Mouse (Mus musculus): ENCODE data around the gene Pmfbp1. TPM values are rescaled to one million over a fixed set of nuclear protein-coding genes. Genes with fewer than 3 reads are reported as not detected.
A peak's percentile ranks its signal among the peaks of the same experiment; 100 is the strongest.

Gene Pmfbp1
- polyA plus RNA-seq, 1 experiment, result not detected

GRCm38 (mm10) chr8:109563881-109564280 is 70.1 kb downstream of the Pmfbp1 start:
- no peak for TF ChIP-seq POLR2A (IDR thresholded peaks at IDR 0.05; ENCODE audit: control insufficient read depth, extremely low read depth, insufficient read depth, low read length, poor library complexity)
- TF ChIP-seq CTCF (IDR thresholded peaks at IDR 0.05; ENCODE audit: borderline replicate concordance, control insufficient read depth, extremely low read depth, insufficient read depth, low read length, poor library complexity), result no peak
- no peak overlapping the region for H3K27ac ChIP-seq (ENCODE audit: control insufficient read depth, insufficient read depth, low read length)
- WGBS, result 14% methylated on average over 2 of the region's 2 CpGs
- no peaks in the 10 kb centered on the region for H3K27me3 ChIP-seq (ENCODE audit: control insufficient read depth, insufficient read depth, low read length)
- no peak overlapping the region for H3K4me3 ChIP-seq (ENCODE audit: control insufficient read depth, insufficient read depth, low read length)
- peaks cover 38% of the 10 kb centered on the region for H3K36me3 ChIP-seq (ENCODE audit: control insufficient read depth, insufficient read depth, low read length)
- DNase-seq, result no peak
- H3K4me1 ChIP-seq (replicated peaks; ENCODE audit: control insufficient read depth, insufficient read depth, low read length), result peaks cover 7% of the 10 kb centered on the region; the same call in 1 of the 2 replicates

GRCm38 (mm10) chr8:109564766-109565165 is 70.9 kb downstream of the Pmfbp1 start:
- Histone ChIP-seq H3K36me3 (ENCODE audit: control insufficient read depth, insufficient read depth, low read length) (peaks cover 29% of the 10 kb centered on the region), H3K4me1 (replicated peaks; ENCODE audit: control insufficient read depth, insufficient read depth, low read length) (peaks cover 7% of the 10 kb centered on the region; the same call in 1 of the 2 replicates), H3K4me3 (ENCODE audit: control insufficient read depth, insufficient read depth, low read length) (peak overlapping the region; percentile 83), H3K27ac (ENCODE audit: control insufficient read depth, insufficient read depth, low read length) (peak overlapping the region; percentile 67; the same call in 1 of the 2 replicates), H3K27me3 (ENCODE audit: control insufficient read depth, insufficient read depth, low read length) (no peaks in the 10 kb centered on the region)
- 5% methylated on average over 10 of the region's 10 CpGs for WGBS
- no peak for TF ChIP-seq POLR2A (IDR thresholded peaks at IDR 0.05; ENCODE audit: control insufficient read depth, extremely low read depth, insufficient read depth, low read length, poor library complexity)
- no peak for TF ChIP-seq CTCF (IDR thresholded peaks at IDR 0.05; ENCODE audit: borderline replicate concordance, control insufficient read depth, extremely low read depth, insufficient read depth, low read length, poor library complexity)
- DNase-seq, result no peak

- peak; percentile 96 for DNase-seq
- Histone ChIP-seq H3K4me3 (ENCODE audit: control insufficient read depth, insufficient read depth, low read length) (peak within 1 kb of the TSS; percentile 83), H3K36me3 (ENCODE audit: control insufficient read depth, insufficient read depth, low read length) (peaks cover 29% of the 10 kb centered on the region), H3K4me1 (replicated peaks; ENCODE audit: control insufficient read depth, insufficient read depth, low read length) (peaks cover 7% of the 10 kb centered on the region; the same call in 1 of the 2 replicates), H3K27me3 (ENCODE audit: control insufficient read depth, insufficient read depth, low read length) (no peaks in the 10 kb centered on the region), H3K27ac (ENCODE audit: control insufficient read depth, insufficient read depth, low read length) (peak within 1 kb of the TSS; percentile 79)
- WGBS, result under 1% methylated on average over 52 of the region's 52 CpGs
- peak; percentile 48; the same call in 1 of the 2 replicates for TF ChIP-seq POLR2A (IDR thresholded peaks at IDR 0.05; ENCODE audit: control insufficient read depth, extremely low read depth, insufficient read depth, low read length, poor library complexity)
- TF ChIP-seq CTCF (IDR thresholded peaks at IDR 0.05; ENCODE audit: borderline replicate concordance, control insufficient read depth, extremely low read depth, insufficient read depth, low read length, poor library complexity), result peak; percentile 64; the same call in 1 of the 2 replicates
Observed at GRCm38 (mm10) chr8:109565498-109566333, 71.9 kb downstream of the Pmfbp1 start, which contains the start of the genes Dhx38 and Txnl4b. TSS of gene Dhx38 (minus strand) at chr8:109565861. TSS of gene Txnl4b (plus strand) at chr8:109565892.

GRCm38 (mm10) chr8:109571139-109571538 is 77.3 kb downstream of the Pmfbp1 start:
- H3K27ac ChIP-seq (ENCODE audit: control insufficient read depth, insufficient read depth, low read length), result no peak overlapping the region; the same call in 1 of the 2 replicates
- peaks cover 7% of the 10 kb centered on the region; the same call in 1 of the 2 replicates for H3K4me1 ChIP-seq (replicated peaks; ENCODE audit: control insufficient read depth, insufficient read depth, low read length)
- no peak for DNase-seq
- H3K36me3 ChIP-seq (ENCODE audit: control insufficient read depth, insufficient read depth, low read length), result peaks cover 16% of the 10 kb centered on the region
- no peak overlapping the region for H3K4me3 ChIP-seq (ENCODE audit: control insufficient read depth, insufficient read depth, low read length)
- WGBS, result 97% methylated on average over 12 of the region's 12 CpGs
- TF ChIP-seq POLR2A (IDR thresholded peaks at IDR 0.05; ENCODE audit: control insufficient read depth, extremely low read depth, insufficient read depth, low read length, poor library complexity), result no peak
- no peak for TF ChIP-seq CTCF (IDR thresholded peaks at IDR 0.05; ENCODE audit: borderline replicate concordance, control insufficient read depth, extremely low read depth, insufficient read depth, low read length, poor library complexity)
- H3K27me3 ChIP-seq (ENCODE audit: control insufficient read depth, insufficient read depth, low read length), result no peaks in the 10 kb centered on the region

GRCm38 (mm10) chr8:109576311-109576710 is 82.5 kb downstream of the Pmfbp1 start:
- H3K27ac ChIP-seq (ENCODE audit: control insufficient read depth, insufficient read depth, low read length), result no peak overlapping the region
- peaks cover 3% of the 10 kb centered on the region for H3K36me3 ChIP-seq (ENCODE audit: control insufficient read depth, insufficient read depth, low read length)
- no peak for DNase-seq
- no peaks in the 10 kb centered on the region for H3K4me1 ChIP-seq (replicated peaks; ENCODE audit: control insufficient read depth, insufficient read depth, low read length)
- no peak for TF ChIP-seq POLR2A (IDR thresholded peaks at IDR 0.05; ENCODE audit: control insufficient read depth, extremely low read depth, insufficient read depth, low read length, poor library complexity)
- no peak for TF ChIP-seq CTCF (IDR thresholded peaks at IDR 0.05; ENCODE audit: borderline replicate concordance, control insufficient read depth, extremely low read depth, insufficient read depth, low read length, poor library complexity)
- H3K27me3 ChIP-seq (ENCODE audit: control insufficient read depth, insufficient read depth, low read length), result no peaks in the 10 kb centered on the region
- 74% methylated on average over 4 of the region's 4 CpGs for WGBS
- H3K4me3 ChIP-seq (ENCODE audit: control insufficient read depth, insufficient read depth, low read length), result no peak overlapping the region

- 64% methylated on average over 8 of the region's 8 CpGs for WGBS
- no peak for TF ChIP-seq POLR2A (IDR thresholded peaks at IDR 0.05; ENCODE audit: control insufficient read depth, extremely low read depth, insufficient read depth, low read length, poor library complexity)
- no peak for TF ChIP-seq CTCF (IDR thresholded peaks at IDR 0.05; ENCODE audit: borderline replicate concordance, control insufficient read depth, extremely low read depth, insufficient read depth, low read length, poor library complexity)
- Histone ChIP-seq H3K27ac (ENCODE audit: control insufficient read depth, insufficient read depth, low read length) (no peak within 1 kb of the TSS), H3K27me3 (ENCODE audit: control insufficient read depth, insufficient read depth, low read length) (no peaks in the 10 kb centered on the region), H3K4me3 (ENCODE audit: control insufficient read depth, insufficient read depth, low read length) (no peak within 1 kb of the TSS), H3K36me3 (ENCODE audit: control insufficient read depth, insufficient read depth, low read length) (no peaks in the 10 kb centered on the region), H3K4me1 (replicated peaks; ENCODE audit: control insufficient read depth, insufficient read depth, low read length) (no peaks in the 10 kb centered on the region)
- DNase-seq, result no peak
Observed at GRCm38 (mm10) chr8:109578900-109579301, 85.1 kb downstream of the Pmfbp1 start, which contains the start of gene Hp. TSS of gene Hp (minus strand) at chr8:109579172.

Data from thymus, adult 2 months (tissue).